Mouse (Mus musculus): ENCODE measurements around the gene Fgfr2. TPM values are rescaled to one million over a fixed set of nuclear protein-coding genes. Genes with fewer than 3 reads are reported as not detected.

Gene Fgfr2
- polyA plus RNA-seq, 1 experiment from 2014 or later: 47.9 TPM

DNA sequence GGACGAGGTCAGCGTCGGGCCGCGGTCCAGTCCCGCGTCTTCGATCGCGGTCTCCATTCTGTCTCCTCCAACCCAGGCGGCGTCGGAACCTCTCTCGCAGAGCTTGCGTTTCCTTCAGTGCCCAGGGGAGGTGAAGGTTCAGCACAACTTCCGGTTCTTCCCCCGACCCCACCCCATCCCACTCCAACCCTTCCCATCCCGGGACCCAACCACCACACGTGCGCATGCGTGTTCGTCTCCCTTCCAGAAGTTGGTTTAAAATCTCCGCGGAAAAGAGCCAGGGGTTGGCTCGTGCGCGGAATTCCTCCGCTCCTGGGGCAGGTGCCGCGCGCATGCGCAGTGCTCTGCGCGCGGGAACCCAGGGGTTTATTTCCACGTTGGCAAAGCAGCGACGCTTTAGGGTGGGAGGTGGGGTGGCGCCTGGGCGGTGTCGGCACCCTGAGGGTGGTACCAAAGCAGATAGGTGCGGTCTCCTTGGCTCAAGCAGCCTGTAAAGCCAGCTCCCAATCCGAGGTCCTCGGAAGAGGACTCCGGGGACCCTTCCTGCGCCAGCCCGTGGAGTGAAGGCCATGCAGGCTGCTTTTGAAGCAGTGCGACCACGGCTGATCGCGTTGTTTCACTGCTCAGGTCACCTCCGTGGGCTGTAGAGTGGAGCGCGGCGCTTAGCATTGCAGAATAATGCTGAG is 1760.4 kb downstream of the Fgfr2 start, which contains the start of gene 2310057M21Rik:
2310057M21Rik (minus strand) TSS at position 145 of the 686 bp plus-strand sequence.
- Histone ChIP-seq H3K4me1 (peaks cover 19% of the 10 kb centered on the region), H3K9me3 (replicated peaks) (no peaks in the 10 kb centered on the region), H3K4me2 (peak within 1 kb of the TSS; percentile 88), H3K27me3 (peaks cover 10% of the 10 kb centered on the region; the same call in 1 of the 2 replicates), H3K4me3 (peak within 1 kb of the TSS; percentile 79), H3K27ac (peak within 1 kb of the TSS; percentile 83), H3K9ac (peak within 1 kb of the TSS; percentile 91), H3K36me3 (ENCODE audit: poor library complexity, severe bottlenecking) (peaks cover 12% of the 10 kb centered on the region)
- under 1% methylated on average over 55 of the region's 55 CpGs for WGBS
- ATAC-seq: peak; percentile 99

DNA sequence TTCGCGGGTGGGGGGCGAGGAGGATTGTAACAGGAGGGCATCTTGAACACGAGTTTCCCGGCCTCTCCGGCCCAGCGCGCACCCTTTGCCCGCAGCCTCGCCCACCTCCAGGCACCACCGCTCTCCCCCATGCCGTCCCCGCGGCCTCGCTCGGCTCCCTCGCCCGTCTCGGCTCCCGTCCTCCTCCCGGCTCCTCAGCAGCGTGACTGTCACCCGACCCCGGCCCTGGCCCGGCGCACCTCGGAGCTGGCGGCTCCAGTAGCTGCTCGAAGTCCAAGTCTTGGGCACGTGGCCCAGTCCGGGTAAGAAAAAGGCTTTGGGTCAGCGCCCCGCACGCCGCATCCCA is 1760.9 kb downstream of the Fgfr2 start:
- Histone ChIP-seq H3K27me3 (peaks cover 10% of the 10 kb centered on the region; the same call in 1 of the 2 replicates), H3K36me3 (ENCODE audit: poor library complexity, severe bottlenecking) (peaks cover 17% of the 10 kb centered on the region), H3K4me3 (peak overlapping the region; percentile 79), H3K9ac (peak overlapping the region; percentile 91), H3K9me3 (replicated peaks) (no peaks in the 10 kb centered on the region), H3K4me2 (peak overlapping the region; percentile 88), H3K4me1 (peaks cover 19% of the 10 kb centered on the region), H3K27ac (peak overlapping the region; percentile 83)
- peak; percentile 85 for ATAC-seq
- under 1% methylated on average over 35 of the region's 35 CpGs for WGBS

DNA sequence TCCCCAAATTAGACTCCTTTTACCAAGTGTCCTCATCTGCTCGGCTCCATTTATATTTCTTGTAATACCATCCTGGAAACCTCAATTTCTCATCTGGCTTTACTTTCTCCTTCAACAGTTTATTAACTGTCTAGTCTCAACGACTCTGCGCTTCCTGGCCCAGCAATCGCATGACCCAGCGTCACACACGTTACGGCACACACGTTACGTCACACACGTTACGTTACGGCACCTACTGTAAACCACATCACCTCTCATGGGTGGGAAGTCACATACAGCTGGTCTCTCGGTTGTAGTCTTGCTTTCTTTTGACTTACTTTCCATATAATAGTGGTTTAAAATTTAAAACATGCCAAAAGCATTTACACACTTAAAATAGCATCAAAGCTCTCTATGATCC is 1767.0 kb downstream of the Fgfr2 start:
- 97% methylated on average over 13 of the region's 13 CpGs for WGBS
- H3K4me3 ChIP-seq: no peak overlapping the region
- H3K36me3 ChIP-seq (ENCODE audit: poor library complexity, severe bottlenecking): peaks cover 57% of the 10 kb centered on the region
- H3K27ac ChIP-seq: no peak overlapping the region
- H3K9ac ChIP-seq: no peak overlapping the region
- no peaks in the 10 kb centered on the region for H3K9me3 ChIP-seq (replicated peaks)
- H3K27me3 ChIP-seq: no peaks in the 10 kb centered on the region
- peaks cover 2% of the 10 kb centered on the region; the same call in 1 of the 2 replicates for H3K4me1 ChIP-seq
- no peak overlapping the region for H3K4me2 ChIP-seq
- no peak for ATAC-seq

DNA sequence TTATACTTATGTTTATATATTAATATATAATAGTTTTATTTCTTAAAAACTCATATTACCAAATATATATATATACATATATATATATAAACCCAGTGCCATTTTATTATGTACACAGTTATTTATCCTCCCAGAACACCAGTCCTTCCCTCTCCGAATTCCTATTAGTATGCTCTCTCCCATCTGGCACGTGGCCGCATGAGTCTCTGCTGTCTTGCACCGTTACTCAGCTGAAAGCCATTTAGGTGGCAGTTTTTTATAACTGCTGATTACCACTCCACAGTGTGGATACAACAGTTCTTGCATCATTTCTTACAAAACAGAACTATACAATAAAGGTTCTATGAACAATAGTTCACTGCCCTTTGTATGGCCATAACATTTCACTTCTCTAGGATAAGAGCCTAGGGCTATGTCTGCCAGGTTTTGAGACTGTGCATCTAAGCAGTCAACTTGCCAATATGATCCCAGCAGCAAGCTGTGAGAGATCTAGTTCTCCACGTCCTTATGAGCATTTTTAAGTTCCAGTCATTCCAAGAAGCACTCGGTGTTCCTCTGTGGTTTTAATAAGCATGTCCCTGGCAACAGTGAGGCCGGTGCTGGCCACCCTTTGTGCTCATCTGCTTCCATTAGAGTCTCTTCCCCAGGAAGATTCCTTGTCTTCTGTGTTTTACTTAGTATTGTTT is 1777.2 kb downstream of the Fgfr2 start:
- H3K36me3 ChIP-seq (ENCODE audit: poor library complexity, severe bottlenecking): peaks cover 65% of the 10 kb centered on the region

DNA sequence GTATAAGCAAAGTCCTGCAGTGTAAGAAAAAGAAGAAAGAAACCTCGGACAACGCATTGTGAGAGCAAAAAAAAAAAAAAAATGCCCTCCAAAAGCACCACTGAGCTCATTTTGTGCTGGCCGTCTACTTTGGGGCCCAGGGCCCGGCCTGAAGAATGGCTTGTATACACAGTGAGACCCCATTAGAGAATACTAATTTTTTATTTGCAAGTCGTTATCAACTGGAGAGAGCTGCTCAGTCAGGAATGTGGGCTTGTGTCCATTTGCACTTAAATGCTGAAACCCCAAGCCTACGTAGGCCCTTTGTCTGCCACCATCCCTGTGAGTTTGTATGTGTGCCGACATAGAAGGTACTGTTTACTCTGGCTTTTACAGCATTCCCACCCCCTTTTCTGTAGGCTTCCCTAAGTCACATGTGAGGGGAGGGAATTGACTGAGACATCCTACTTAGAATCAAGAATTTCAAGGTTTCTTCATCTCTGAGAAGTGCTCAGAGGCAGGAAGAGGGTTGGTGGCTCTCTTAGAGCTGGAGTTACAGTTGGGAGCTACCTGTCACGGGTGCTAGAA is 1785.6 kb downstream of the Fgfr2 start:
- Histone ChIP-seq H3K4me1 (peaks cover 15% of the 10 kb centered on the region; the same call in 1 of the 2 replicates), H3K36me3 (ENCODE audit: poor library complexity, severe bottlenecking) (peaks cover 28% of the 10 kb centered on the region), H3K27ac (no peak overlapping the region), H3K9ac (no peak overlapping the region), H3K4me3 (no peak overlapping the region), H3K27me3 (no peaks in the 10 kb centered on the region), H3K9me3 (replicated peaks) (no peaks in the 10 kb centered on the region), H3K4me2 (0 out of 2 replicates have a peak overlapping the region, but pooled peaks have one; percentile 5)
- 26% methylated on average over 8 of the region's 8 CpGs for WGBS
- no peak for ATAC-seq

More for the DNA sequence above, 1777.2 kb downstream of the Fgfr2 start:
- ATAC-seq: no peak
- H3K4me3 ChIP-seq: no peak overlapping the region
- no peak overlapping the region for H3K9ac ChIP-seq
- no peaks in the 10 kb centered on the region for H3K4me1 ChIP-seq
- H3K27ac ChIP-seq: no peak overlapping the region
- no peaks in the 10 kb centered on the region for H3K9me3 ChIP-seq (replicated peaks)
- H3K27me3 ChIP-seq: no peaks in the 10 kb centered on the region
- 71% methylated on average over 7 of the region's 7 CpGs for WGBS
- H3K4me2 ChIP-seq: no peak overlapping the region

DNA sequence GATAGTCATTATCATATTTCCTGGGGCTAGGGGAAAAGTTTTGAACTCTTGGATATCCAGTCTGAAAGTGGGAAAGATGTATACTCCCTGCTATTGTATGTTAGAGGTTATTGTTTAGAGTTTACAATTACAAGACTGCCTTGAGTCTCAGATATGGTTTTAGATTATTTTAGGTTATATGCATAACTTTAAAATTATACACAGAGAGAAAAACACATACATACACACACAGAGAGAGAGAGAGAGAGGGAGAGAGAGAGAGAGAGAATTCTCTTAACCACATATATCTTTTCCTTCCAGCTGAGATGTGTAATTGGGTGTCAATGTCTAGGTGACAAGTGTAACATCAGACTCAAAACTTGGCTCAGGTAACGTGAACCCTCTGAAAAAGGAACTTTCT is 1789.6 kb downstream of the Fgfr2 start, which contains the start of gene Fam24a:
Fam24a (plus strand) TSS at position 301 of the 400 bp plus-strand sequence.
- Histone ChIP-seq H3K36me3 (ENCODE audit: poor library complexity, severe bottlenecking) (no peaks in the 10 kb centered on the region), H3K27me3 (no peaks in the 10 kb centered on the region), H3K4me3 (no peak within 1 kb of the TSS), H3K9me3 (replicated peaks) (no peaks in the 10 kb centered on the region), H3K4me1 (peaks cover 15% of the 10 kb centered on the region; the same call in 1 of the 2 replicates), H3K27ac (no peak within 1 kb of the TSS), H3K4me2 (no peak within 1 kb of the TSS), H3K9ac (no peak within 1 kb of the TSS)
- 46% methylated on average over 1 of the region's 1 CpGs for WGBS
- ATAC-seq: no peak

DNA sequence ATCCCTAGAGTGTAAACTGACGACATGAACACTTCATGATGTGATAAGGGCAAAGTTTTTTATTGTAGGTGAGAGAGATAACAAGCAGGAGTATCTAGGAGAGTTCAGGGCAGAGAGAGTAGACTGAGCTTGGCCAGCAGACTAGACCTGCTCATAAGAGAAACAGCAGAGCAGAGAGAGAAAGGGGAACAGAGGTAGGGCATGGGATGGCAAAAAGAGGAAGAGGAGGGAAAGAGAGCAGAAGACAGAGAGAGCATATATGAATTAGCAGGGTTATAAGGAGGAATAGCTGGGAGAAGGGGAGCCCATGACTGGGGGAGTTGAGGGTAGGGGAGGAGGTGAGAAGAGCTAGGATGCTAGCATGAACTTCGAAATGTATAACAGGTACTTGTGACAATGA is 1791.5 kb downstream of the Fgfr2 start:
- Histone ChIP-seq H3K27ac (no peak overlapping the region), H3K4me3 (no peak overlapping the region), H3K4me2 (no peak overlapping the region), H3K27me3 (no peaks in the 10 kb centered on the region), H3K9me3 (replicated peaks) (no peaks in the 10 kb centered on the region), H3K4me1 (peaks cover 4% of the 10 kb centered on the region; the same call in 1 of the 2 replicates), H3K36me3 (ENCODE audit: poor library complexity, severe bottlenecking) (no peaks in the 10 kb centered on the region), H3K9ac (no peak overlapping the region)
- 82% methylated on average over 2 of the region's 2 CpGs for WGBS
- no peak for ATAC-seq

DNA sequence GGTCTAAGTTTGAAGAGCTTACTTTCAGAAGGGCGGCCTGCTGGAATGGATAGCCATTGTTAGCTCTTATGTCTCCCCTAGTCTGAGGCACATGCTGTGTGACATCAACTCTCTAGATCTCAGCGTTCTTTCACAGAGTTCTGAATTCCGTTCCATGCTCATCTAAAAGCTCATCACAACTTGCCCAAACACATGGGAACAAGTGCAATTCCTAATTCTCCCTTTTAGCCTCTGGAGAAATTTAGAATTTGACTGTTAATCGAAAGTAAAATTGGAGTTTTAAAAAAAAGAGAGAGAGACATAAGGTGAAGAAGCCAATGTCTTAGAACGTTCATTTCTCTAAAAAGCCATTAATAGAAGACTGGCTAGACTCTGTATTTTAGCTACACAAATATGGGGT is 1793.7 kb downstream of the Fgfr2 start, which contains the start of gene Fam24b:
Fam24b (minus strand) TSS at position 101 of the 400 bp plus-strand sequence.
- 88% methylated on average over 5 of the region's 5 CpGs for WGBS
- Histone ChIP-seq H3K9ac (no peak within 1 kb of the TSS), H3K4me2 (no peak within 1 kb of the TSS), H3K4me3 (no peak within 1 kb of the TSS), H3K4me1 (no peaks in the 10 kb centered on the region), H3K36me3 (ENCODE audit: poor library complexity, severe bottlenecking) (no peaks in the 10 kb centered on the region), H3K27ac (no peak within 1 kb of the TSS), H3K27me3 (no peaks in the 10 kb centered on the region), H3K9me3 (replicated peaks) (no peaks in the 10 kb centered on the region)
- no peak for ATAC-seq

DNA sequence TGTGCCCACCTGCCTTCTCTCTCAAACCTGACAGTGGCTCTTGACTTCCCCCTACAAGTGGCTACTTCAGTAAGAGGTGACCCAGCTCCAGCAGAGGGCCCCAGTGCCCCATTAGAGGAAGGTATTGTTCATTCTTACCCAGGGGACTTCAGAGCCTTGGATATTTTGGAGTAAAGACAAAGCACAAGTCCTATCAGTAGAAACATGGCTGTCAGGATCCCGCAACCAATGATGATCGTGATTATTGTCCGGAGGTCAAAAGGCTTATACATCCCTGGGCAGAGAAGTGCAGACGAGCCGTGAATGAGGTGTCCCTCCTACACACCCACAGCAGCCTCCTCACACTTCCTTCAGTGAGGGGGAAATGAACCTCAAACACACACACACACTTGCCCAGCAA is 1796.1 kb downstream of the Fgfr2 start:
- no peak overlapping the region for H3K4me2 ChIP-seq
- H3K4me3 ChIP-seq: no peak overlapping the region
- no peaks in the 10 kb centered on the region for H3K9me3 ChIP-seq (replicated peaks)
- H3K27ac ChIP-seq: no peak overlapping the region
- no peaks in the 10 kb centered on the region for H3K36me3 ChIP-seq (ENCODE audit: poor library complexity, severe bottlenecking)
- ATAC-seq: no peak
- 86% methylated on average over 5 of the region's 5 CpGs for WGBS
- H3K27me3 ChIP-seq: no peaks in the 10 kb centered on the region
- no peaks in the 10 kb centered on the region for H3K4me1 ChIP-seq
- no peak overlapping the region for H3K9ac ChIP-seq

DNA sequence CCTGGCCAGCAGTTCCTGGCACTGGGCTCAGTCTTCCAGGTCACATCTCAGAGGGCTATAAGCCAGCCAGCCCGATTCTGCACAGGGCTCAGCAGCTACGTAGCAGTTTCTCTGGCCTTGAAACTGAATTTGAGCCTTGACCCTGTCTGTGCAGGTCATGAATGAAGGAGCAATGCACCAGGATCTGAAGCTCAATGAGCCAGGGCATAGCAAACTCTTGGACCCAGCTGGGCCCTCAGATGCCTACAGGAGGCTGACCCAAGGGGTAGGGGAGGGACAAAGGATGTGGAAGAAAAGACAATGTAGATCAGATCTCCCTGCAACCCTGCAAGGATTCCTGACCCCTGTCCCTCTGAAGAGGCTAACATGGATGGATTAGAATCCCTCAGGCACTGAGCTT is 1801.0 kb downstream of the Fgfr2 start, which contains the start of gene Cuzd1:
Cuzd1 (minus strand) TSS at position 101 of the 400 bp plus-strand sequence.
- 79% methylated on average over 2 of the region's 2 CpGs for WGBS

DNA sequence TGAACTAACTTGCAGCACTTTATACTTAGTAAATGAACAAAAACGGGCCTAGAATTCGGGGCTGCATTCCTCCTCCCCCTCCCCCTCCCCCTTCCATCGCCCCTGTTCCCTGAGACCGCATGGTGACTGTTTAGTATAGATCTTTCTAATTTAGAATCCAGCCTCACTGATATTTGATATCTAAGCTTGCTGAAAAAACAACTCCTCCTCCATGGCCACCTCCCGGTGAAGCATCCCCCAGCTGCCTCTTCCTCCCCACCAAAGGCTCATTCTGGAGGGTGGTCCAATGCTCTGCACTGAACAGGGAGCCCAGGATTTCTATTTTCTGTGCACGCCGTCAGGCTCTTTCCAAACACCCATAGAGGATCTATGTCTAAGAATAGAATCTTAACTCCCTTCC is 1804.8 kb downstream of the Fgfr2 start:
- H3K4me2 ChIP-seq: no peak overlapping the region
- ATAC-seq: no peak
- WGBS: 85% methylated on average over 6 of the region's 7 CpGs
- no peaks in the 10 kb centered on the region for H3K4me1 ChIP-seq
- no peaks in the 10 kb centered on the region for H3K36me3 ChIP-seq (ENCODE audit: poor library complexity, severe bottlenecking)
- H3K4me3 ChIP-seq: no peak overlapping the region
- H3K9me3 ChIP-seq (replicated peaks): no peaks in the 10 kb centered on the region
- no peaks in the 10 kb centered on the region for H3K27me3 ChIP-seq
- H3K27ac ChIP-seq: no peak overlapping the region
- H3K9ac ChIP-seq: no peak overlapping the region

More for the DNA sequence above, 1801.0 kb downstream of the Fgfr2 start, which contains the start of gene Cuzd1:
- no peak for ATAC-seq
- H3K9me3 ChIP-seq (replicated peaks): no peaks in the 10 kb centered on the region
- no peaks in the 10 kb centered on the region for H3K4me1 ChIP-seq
- H3K4me3 ChIP-seq: no peak within 1 kb of the TSS
- no peaks in the 10 kb centered on the region for H3K27me3 ChIP-seq
- no peak within 1 kb of the TSS for H3K27ac ChIP-seq
- H3K9ac ChIP-seq: no peak within 1 kb of the TSS
- no peaks in the 10 kb centered on the region for H3K36me3 ChIP-seq (ENCODE audit: poor library complexity, severe bottlenecking)
- H3K4me2 ChIP-seq: no peak within 1 kb of the TSS

DNA sequence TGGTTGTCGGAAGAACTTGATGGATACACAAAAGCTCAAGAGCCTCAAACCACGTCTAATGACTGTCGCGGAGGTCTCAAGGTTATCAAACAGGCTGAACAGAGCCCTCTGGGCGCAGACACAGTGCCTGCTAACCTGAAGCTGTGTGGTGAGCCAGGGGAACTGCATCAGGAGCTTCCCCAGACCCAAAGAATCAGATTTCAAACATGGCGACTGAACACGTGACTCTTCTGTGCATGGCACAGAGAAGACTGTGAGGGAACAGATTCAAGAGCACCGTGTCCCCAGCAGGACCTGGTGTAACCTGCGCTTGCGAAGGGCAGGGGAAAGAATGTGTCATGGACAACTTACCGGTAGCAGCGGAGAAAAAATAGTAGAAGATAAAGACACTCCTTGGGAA is 1805.6 kb downstream of the Fgfr2 start:
- Histone ChIP-seq H3K4me2 (no peak overlapping the region), H3K9ac (no peak overlapping the region), H3K27ac (no peak overlapping the region), H3K27me3 (no peaks in the 10 kb centered on the region), H3K4me3 (no peak overlapping the region), H3K36me3 (ENCODE audit: poor library complexity, severe bottlenecking) (no peaks in the 10 kb centered on the region), H3K9me3 (replicated peaks) (no peaks in the 10 kb centered on the region), H3K4me1 (no peaks in the 10 kb centered on the region)
- no peak for ATAC-seq
- WGBS: 80% methylated on average over 12 of the region's 12 CpGs

Data from forebrain, embryonic 13.5 days (tissue).